Mouse (Mus musculus): ENCODE data around the gene Flt1. TPM values are rescaled to one million over a fixed set of nuclear protein-coding genes. Genes with fewer than 3 reads are reported as not detected.

Flt1 gene
- polyA plus RNA-seq, 1 experiment from 2014 or later, result 10.1 TPM

- H3K27ac ChIP-seq (ENCODE audit: low read depth, low read length), result no peak overlapping the region
- no peaks in the 10 kb centered on the region for H3K9me3 ChIP-seq (ENCODE audit: control insufficient read depth, low read length)
- H3K9ac ChIP-seq (ENCODE audit: low read length), result no peak overlapping the region
- no peaks in the 10 kb centered on the region for H3K4me1 ChIP-seq (replicated peaks; ENCODE audit: control insufficient read depth, insufficient read depth, low read length)
- H3K27me3 ChIP-seq (ENCODE audit: control insufficient read depth, insufficient read depth, low read length), result peaks cover 16% of the 10 kb centered on the region
- H3K4me3 ChIP-seq (ENCODE audit: low read depth, low read length), result no peak overlapping the region
- WGBS, result 81% methylated on average over 15 of the region's 15 CpGs
- no peaks in the 10 kb centered on the region for H3K36me3 ChIP-seq (ENCODE audit: control insufficient read depth, insufficient read depth, low read length)
- H3K4me2 ChIP-seq (ENCODE audit: low read depth, low read length, severe bottlenecking), result no peak overlapping the region
- ATAC-seq (replicated peaks; ENCODE audit: low FRiP score) (no peak), DNase-seq (ENCODE audit: low spot score) (no peak)
These were observed 9.1 kb downstream of the Flt1 start for GRCm38 (mm10) chr5:147716697-147717217.

- no peaks in the 10 kb centered on the region for H3K9me3 ChIP-seq (ENCODE audit: control insufficient read depth, low read length)
- no peaks in the 10 kb centered on the region for H3K4me1 ChIP-seq (replicated peaks; ENCODE audit: control insufficient read depth, insufficient read depth, low read length)
- DNase-seq (ENCODE audit: low spot score) (no peak), ATAC-seq (replicated peaks; ENCODE audit: low FRiP score) (no peak)
- 80% methylated on average over 9 of the region's 9 CpGs for WGBS
- H3K27ac ChIP-seq (ENCODE audit: low read depth, low read length), result no peak overlapping the region
- H3K4me3 ChIP-seq (ENCODE audit: low read depth, low read length), result no peak overlapping the region
- no peak overlapping the region for H3K4me2 ChIP-seq (ENCODE audit: low read depth, low read length, severe bottlenecking)
- no peaks in the 10 kb centered on the region for H3K36me3 ChIP-seq (ENCODE audit: control insufficient read depth, insufficient read depth, low read length)
- no peak overlapping the region for H3K9ac ChIP-seq (ENCODE audit: low read length)
- H3K27me3 ChIP-seq (ENCODE audit: control insufficient read depth, insufficient read depth, low read length), result peaks cover 11% of the 10 kb centered on the region
These were observed 9.5 kb downstream of the Flt1 start for GRCm38 (mm10) chr5:147716276-147716675.

GRCm38 (mm10) chr5:147715391-147715790 lies 10.4 kb downstream of the Flt1 start:
- no peak overlapping the region for H3K4me2 ChIP-seq (ENCODE audit: low read depth, low read length, severe bottlenecking)
- no peak for DNase-seq (ENCODE audit: low spot score)
- no peak overlapping the region for H3K27ac ChIP-seq (ENCODE audit: low read depth, low read length)
- H3K27me3 ChIP-seq (ENCODE audit: control insufficient read depth, insufficient read depth, low read length), result peaks cover 3% of the 10 kb centered on the region
- H3K4me1 ChIP-seq (replicated peaks; ENCODE audit: control insufficient read depth, insufficient read depth, low read length), result no peaks in the 10 kb centered on the region
- ATAC-seq (replicated peaks; ENCODE audit: low FRiP score), result no peak
- H3K4me3 ChIP-seq (ENCODE audit: low read depth, low read length), result no peak overlapping the region
- no peak overlapping the region for H3K9ac ChIP-seq (ENCODE audit: low read length)
- 85% methylated on average over 13 of the region's 13 CpGs for WGBS
- H3K9me3 ChIP-seq (ENCODE audit: control insufficient read depth, low read length), result no peaks in the 10 kb centered on the region
- no peaks in the 10 kb centered on the region for H3K36me3 ChIP-seq (ENCODE audit: control insufficient read depth, insufficient read depth, low read length)

- WGBS, result 73% methylated on average over 4 of the region's 4 CpGs
- Histone ChIP-seq H3K27me3 (ENCODE audit: control insufficient read depth, insufficient read depth, low read length) (no peaks in the 10 kb centered on the region), H3K4me1 (replicated peaks; ENCODE audit: control insufficient read depth, insufficient read depth, low read length) (no peaks in the 10 kb centered on the region), H3K4me3 (ENCODE audit: low read depth, low read length) (no peak overlapping the region), H3K27ac (ENCODE audit: low read depth, low read length) (no peak overlapping the region), H3K9ac (ENCODE audit: low read length) (no peak overlapping the region), H3K36me3 (ENCODE audit: control insufficient read depth, insufficient read depth, low read length) (no peaks in the 10 kb centered on the region), H3K9me3 (ENCODE audit: control insufficient read depth, low read length) (no peaks in the 10 kb centered on the region), H3K4me2 (ENCODE audit: low read depth, low read length, severe bottlenecking) (no peak overlapping the region)
- ATAC-seq (replicated peaks; ENCODE audit: low FRiP score) (no peak), DNase-seq (ENCODE audit: low spot score) (no peak)
These were observed 17.3 kb downstream of the Flt1 start for GRCm38 (mm10) chr5:147708500-147708899.

GRCm38 (mm10) chr5:147707479-147707878 lies 18.3 kb downstream of the Flt1 start:
- no peaks in the 10 kb centered on the region for H3K36me3 ChIP-seq (ENCODE audit: control insufficient read depth, insufficient read depth, low read length)
- H3K4me2 ChIP-seq (ENCODE audit: low read depth, low read length, severe bottlenecking), result no peak overlapping the region
- H3K27ac ChIP-seq (ENCODE audit: low read depth, low read length), result no peak overlapping the region
- no peak overlapping the region for H3K4me3 ChIP-seq (ENCODE audit: low read depth, low read length)
- no peaks in the 10 kb centered on the region for H3K27me3 ChIP-seq (ENCODE audit: control insufficient read depth, insufficient read depth, low read length)
- no peak overlapping the region for H3K9ac ChIP-seq (ENCODE audit: low read length)
- H3K9me3 ChIP-seq (ENCODE audit: control insufficient read depth, low read length), result no peaks in the 10 kb centered on the region
- WGBS, result 56% methylated on average over 4 of the region's 4 CpGs
- ATAC-seq (replicated peaks; ENCODE audit: low FRiP score), result no peak
- no peaks in the 10 kb centered on the region for H3K4me1 ChIP-seq (replicated peaks; ENCODE audit: control insufficient read depth, insufficient read depth, low read length)
- no peak for DNase-seq (ENCODE audit: low spot score)

GRCm38 (mm10) chr5:147704890-147705289 lies 20.9 kb downstream of the Flt1 start:
- H3K9me3 ChIP-seq (ENCODE audit: control insufficient read depth, low read length), result no peaks in the 10 kb centered on the region
- no peaks in the 10 kb centered on the region for H3K36me3 ChIP-seq (ENCODE audit: control insufficient read depth, insufficient read depth, low read length)
- H3K4me3 ChIP-seq (ENCODE audit: low read depth, low read length), result no peak overlapping the region
- no peak for DNase-seq (ENCODE audit: low spot score)
- H3K27ac ChIP-seq (ENCODE audit: low read depth, low read length), result no peak overlapping the region
- no peaks in the 10 kb centered on the region for H3K4me1 ChIP-seq (replicated peaks; ENCODE audit: control insufficient read depth, insufficient read depth, low read length)
- no peak for ATAC-seq (replicated peaks; ENCODE audit: low FRiP score)
- no peak overlapping the region for H3K9ac ChIP-seq (ENCODE audit: low read length)
- WGBS, result 60% methylated on average over 4 of the region's 4 CpGs
- H3K4me2 ChIP-seq (ENCODE audit: low read depth, low read length, severe bottlenecking), result no peak overlapping the region
- no peaks in the 10 kb centered on the region for H3K27me3 ChIP-seq (ENCODE audit: control insufficient read depth, insufficient read depth, low read length)

- H3K9me3 ChIP-seq (ENCODE audit: control insufficient read depth, low read length), result no peaks in the 10 kb centered on the region
- H3K36me3 ChIP-seq (ENCODE audit: control insufficient read depth, insufficient read depth, low read length), result no peaks in the 10 kb centered on the region
- H3K4me1 ChIP-seq (replicated peaks; ENCODE audit: control insufficient read depth, insufficient read depth, low read length), result no peaks in the 10 kb centered on the region
- no peaks in the 10 kb centered on the region for H3K27me3 ChIP-seq (ENCODE audit: control insufficient read depth, insufficient read depth, low read length)
- no peak overlapping the region for H3K4me3 ChIP-seq (ENCODE audit: low read depth, low read length)
- no peak overlapping the region for H3K9ac ChIP-seq (ENCODE audit: low read length)
- ATAC-seq (replicated peaks; ENCODE audit: low FRiP score) (no peak), DNase-seq (ENCODE audit: low spot score) (no peak)
- 96% methylated on average over 5 of the region's 5 CpGs for WGBS
- no peak overlapping the region for H3K27ac ChIP-seq (ENCODE audit: low read depth, low read length)
- H3K4me2 ChIP-seq (ENCODE audit: low read depth, low read length, severe bottlenecking), result no peak overlapping the region
These were observed 23.4 kb downstream of the Flt1 start for GRCm38 (mm10) chr5:147702423-147702822.

- no peak overlapping the region for H3K9ac ChIP-seq (ENCODE audit: low read length)
- WGBS, result 96% methylated on average over 3 of the region's 3 CpGs
- no peaks in the 10 kb centered on the region for H3K9me3 ChIP-seq (ENCODE audit: control insufficient read depth, low read length)
- DNase-seq (ENCODE audit: low spot score) (no peak), ATAC-seq (replicated peaks; ENCODE audit: low FRiP score) (no peak)
- H3K4me3 ChIP-seq (ENCODE audit: low read depth, low read length), result no peak overlapping the region
- H3K27ac ChIP-seq (ENCODE audit: low read depth, low read length), result no peak overlapping the region
- H3K4me2 ChIP-seq (ENCODE audit: low read depth, low read length, severe bottlenecking), result no peak overlapping the region
- no peaks in the 10 kb centered on the region for H3K36me3 ChIP-seq (ENCODE audit: control insufficient read depth, insufficient read depth, low read length)
- no peaks in the 10 kb centered on the region for H3K4me1 ChIP-seq (replicated peaks; ENCODE audit: control insufficient read depth, insufficient read depth, low read length)
- H3K27me3 ChIP-seq (ENCODE audit: control insufficient read depth, insufficient read depth, low read length), result no peaks in the 10 kb centered on the region
These were observed 24.8 kb downstream of the Flt1 start for GRCm38 (mm10) chr5:147701024-147701423.

GRCm38 (mm10) chr5:147698044-147698443 lies 27.8 kb downstream of the Flt1 start:
- Histone ChIP-seq H3K36me3 (ENCODE audit: control insufficient read depth, insufficient read depth, low read length) (no peaks in the 10 kb centered on the region), H3K27me3 (ENCODE audit: control insufficient read depth, insufficient read depth, low read length) (no peaks in the 10 kb centered on the region), H3K9ac (ENCODE audit: low read length) (no peak overlapping the region), H3K4me3 (ENCODE audit: low read depth, low read length) (no peak overlapping the region), H3K27ac (ENCODE audit: low read depth, low read length) (no peak overlapping the region), H3K4me1 (replicated peaks; ENCODE audit: control insufficient read depth, insufficient read depth, low read length) (no peaks in the 10 kb centered on the region), H3K4me2 (ENCODE audit: low read depth, low read length, severe bottlenecking) (no peak overlapping the region), H3K9me3 (ENCODE audit: control insufficient read depth, low read length) (no peaks in the 10 kb centered on the region)
- WGBS, result 36% methylated on average over 13 of the region's 13 CpGs
- ATAC-seq (replicated peaks; ENCODE audit: low FRiP score), result no peak
- DNase-seq (ENCODE audit: low spot score), result no peak
